Mouse (Mus musculus) ES-Bruce4 (cell line): Measurements from ENCODE around the gene Defb22.

ENCODE experiments used
- CTCF ChIP-seq: IDR thresholded peaks from one replicate; pipeline ENCODE4 v1.8.1; 2011; ENCODE audit warnings: low read depth, low read length
- EP300 ChIP-seq: IDR thresholded peaks from 2 replicates; pipeline ENCODE4 v1.6.1; 2011; ENCODE audit warnings: low read depth, low read length; ENCODE audit not compliant: insufficient read depth
- POLR2A ChIP-seq: IDR thresholded peaks from one replicate; pipeline ENCODE4 v1.8.1; 2011; ENCODE audit warnings: low read length; ENCODE audit not compliant: insufficient read depth

GRCm38 (mm10) chr2:152516084-152516483, 26.1 kb upstream of the Defb22 start:
- TF ChIP-seq POLR2A: no peak
- no peak for TF ChIP-seq CTCF
- no peak for TF ChIP-seq EP300
